Mouse (Mus musculus): ENCODE data around the gene Ccdc88b.

GRCm38 (mm10) chr19:6826601-6827000 lies 31.4 kb downstream of the Ccdc88b start:
- no peak for TF ChIP-seq POLR2A (IDR thresholded peaks at IDR 0.05; ENCODE audit: low read depth, low read length)
- no peak for TF ChIP-seq CTCF (IDR thresholded peaks at IDR 0.05; ENCODE audit: extremely low read depth, insufficient read depth, insufficient read length, insufficient replicate concordance)
